Mouse (Mus musculus) stomach, embryonic 14.5 days (tissue): Measurements from ENCODE around the gene AC134908.4. TPM values are rescaled to one million over a fixed set of nuclear protein-coding genes. Genes with fewer than 3 reads are reported as not detected.
"Not testable (repeated sequence)": the region's sequence is repeated elsewhere in the genome, so short reads cannot be mapped to it uniquely, and the experiment has no call there.

Experiments
- ATAC-seq: fragments of 200-750 bp; cut with Nextera tagmentation; 2 replicates; pipeline ENCODE4 v1.8.0; 2017; ENCODE audit warnings: low read depth, moderate TSS enrichment; ENCODE audit not compliant: insufficient number of reproducible peaks, insufficient read depth, low FRiP score
- H3K27ac ChIP-seq: fragments of 300-500 bp; sonication (generic); 2 replicates; pipeline ENCODE4 v1.5.1; 2014; ENCODE audit warnings: mild to moderate bottlenecking, low read length, moderate library complexity, mixed read lengths
- H3K27me3 ChIP-seq: fragments of 300-500 bp; sonication (generic); 2 replicates; pipeline ENCODE4 v1.6.1; 2014; ENCODE audit warnings: low read length, control low read depth, mixed read lengths; ENCODE audit not compliant: control insufficient read depth, insufficient read depth
- H3K36me3 ChIP-seq: fragments of 300-500 bp; sonication (generic); 2 replicates; pipeline ENCODE4 v1.6.1; 2014; ENCODE audit warnings: mild to moderate bottlenecking, control low read depth, low read length, moderate library complexity, mixed read lengths; ENCODE audit not compliant: control insufficient read depth, insufficient read depth
- H3K4me1 ChIP-seq: fragments of 300-500 bp; sonication (generic); 2 replicates; pipeline ENCODE4 v1.6.1; 2014; ENCODE audit warnings: low read length, control low read depth, mixed read lengths; ENCODE audit not compliant: control insufficient read depth, insufficient read depth
- H3K4me2 ChIP-seq: fragments of 300-500 bp; sonication (generic); replicated peaks from 2 replicates; pipeline ENCODE4 v1.6.1; 2014; ENCODE audit warnings: low read depth, low read length, control low read depth
- H3K4me3 ChIP-seq: fragments of 300-500 bp; sonication (generic); 2 replicates; pipeline ENCODE4 v1.5.1; 2014; ENCODE audit warnings: low read depth, low read length, control low read depth
- H3K9ac ChIP-seq: fragments of 300-500 bp; sonication (generic); replicated peaks from 2 replicates; pipeline ENCODE4 v1.6.1; 2014; ENCODE audit warnings: low read depth, mild to moderate bottlenecking, control low read depth, low read length, moderate library complexity, mixed read lengths
- H3K9me3 ChIP-seq: fragments of 300-500 bp; sonication (generic); 2 replicates; pipeline ENCODE4 v1.6.1; 2016; ENCODE audit warnings: low read depth, low read length, control low read depth; ENCODE audit not compliant: control insufficient read depth
- WGBS: fragments of 180-500 bp; shearing (Covaris S2); extraction: QIAGEN DNeasy Blood & Tissue Kit; methylation state at CpG from one replicate; pipeline ENCODE4 v1.1.7; 2014; 5-methylcytosine and 5-hydroxymethylcytosine counted together
- microRNA-seq: library from miRNA; unstranded; fragments of <30 nt; microRNA quantifications from one replicate; pipeline ENCODE4, GENCODE M21; 2016
- polyA plus RNA-seq: library from polyadenylated mRNA; unstranded; fragments of >200 nt; fragmentation: Nextera tagmentation; extraction: Ambion mirVana; gene quantifications from 2 replicates; pipeline ENCODE4 v1.2.1, GENCODE M21; 2014

The AC134908.4 gene
- polyA plus RNA-seq, 1 experiment from 2014 or later: not detected

DNA sequence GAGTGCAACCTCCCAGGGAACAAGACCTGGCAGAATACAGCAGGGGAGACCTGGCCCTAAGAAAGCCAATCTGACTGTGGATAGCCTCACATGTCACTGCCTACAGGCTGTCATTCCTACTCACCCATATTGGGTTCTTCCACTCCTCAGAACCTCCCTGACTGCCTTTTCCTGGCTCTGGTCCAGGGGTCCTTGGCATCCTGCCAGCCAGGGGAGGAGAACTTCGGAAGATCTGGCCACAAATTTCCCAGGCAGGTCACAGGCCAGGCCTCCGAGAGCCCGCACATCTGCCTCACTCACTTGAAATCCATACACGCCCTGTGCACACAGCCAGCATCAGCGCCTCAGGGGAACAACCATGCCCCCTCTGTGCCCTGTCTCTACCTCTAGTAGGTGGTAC is 44.0 kb downstream of the AC134908.4 start:
- H3K4me1 ChIP-seq: peaks cover 18% of the 10 kb centered on the region
- H3K9ac ChIP-seq: no peak overlapping the region
- 21% methylated on average over 5 of the region's 5 CpGs for WGBS
- ATAC-seq: no peak
- H3K9me3 ChIP-seq: no peaks in the 10 kb centered on the region
- H3K27me3 ChIP-seq: no peaks in the 10 kb centered on the region
- H3K36me3 ChIP-seq: no peaks in the 10 kb centered on the region
- no peak overlapping the region for H3K4me2 ChIP-seq
- no peak overlapping the region for H3K4me3 ChIP-seq
- no peak overlapping the region for H3K27ac ChIP-seq

DNA sequence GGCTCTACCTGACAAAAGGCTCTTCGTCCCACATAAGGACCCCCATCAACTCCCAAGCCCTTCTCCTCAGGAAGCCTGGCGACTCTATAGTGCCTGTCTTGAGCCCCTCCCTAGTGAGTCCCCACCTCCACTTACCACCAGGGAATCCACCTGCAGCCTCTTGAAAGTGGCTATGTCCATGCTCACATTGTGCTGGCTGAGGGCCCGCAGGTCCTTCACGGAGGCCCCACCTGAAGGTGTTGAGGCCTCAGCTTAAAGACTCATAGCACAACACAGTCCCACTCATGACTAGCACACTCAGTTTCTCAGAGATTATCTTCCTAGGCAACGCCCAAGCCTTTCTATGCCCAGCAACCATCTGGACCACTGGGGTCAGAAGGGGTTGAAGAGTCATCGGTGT is 46.1 kb downstream of the AC134908.4 start:
- H3K36me3 ChIP-seq: no peaks in the 10 kb centered on the region
- H3K27ac ChIP-seq: no peak overlapping the region
- H3K4me2 ChIP-seq: no peak overlapping the region
- peaks cover 5% of the 10 kb centered on the region for H3K4me1 ChIP-seq
- 89% methylated on average over 6 of the region's 6 CpGs for WGBS
- H3K9me3 ChIP-seq: no peaks in the 10 kb centered on the region
- no peaks in the 10 kb centered on the region for H3K27me3 ChIP-seq
- no peak overlapping the region for H3K4me3 ChIP-seq
- no peak for ATAC-seq
- H3K9ac ChIP-seq: no peak overlapping the region

DNA sequence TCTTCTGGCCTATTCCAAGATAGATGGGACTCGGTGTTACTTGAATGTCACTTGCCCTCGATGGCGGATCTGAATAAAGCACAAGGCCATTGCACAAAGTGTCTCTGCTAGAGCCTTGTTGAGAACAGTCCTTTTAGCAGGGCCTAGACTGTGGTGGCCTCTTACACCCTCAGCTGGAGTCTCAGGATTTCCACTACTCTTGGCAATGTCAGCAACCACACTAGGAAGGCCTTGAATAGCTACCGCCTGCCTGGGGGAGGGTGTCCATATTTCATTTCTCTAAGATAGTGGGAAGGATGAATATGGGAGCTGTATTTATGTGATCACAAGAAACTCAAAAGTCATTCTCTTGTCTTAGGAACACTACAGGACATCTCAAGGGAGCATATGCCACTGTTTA is 47.2 kb downstream of the AC134908.4 start:
- 92% methylated on average over 4 of the region's 4 CpGs for WGBS
- no peaks in the 10 kb centered on the region for H3K9me3 ChIP-seq
- H3K4me2 ChIP-seq: no peak overlapping the region
- no peaks in the 10 kb centered on the region for H3K36me3 ChIP-seq
- ATAC-seq: no peak
- no peak overlapping the region for H3K9ac ChIP-seq
- no peak overlapping the region for H3K4me3 ChIP-seq
- no peak overlapping the region for H3K27ac ChIP-seq
- peaks cover 5% of the 10 kb centered on the region for H3K4me1 ChIP-seq
- H3K27me3 ChIP-seq: no peaks in the 10 kb centered on the region

DNA sequence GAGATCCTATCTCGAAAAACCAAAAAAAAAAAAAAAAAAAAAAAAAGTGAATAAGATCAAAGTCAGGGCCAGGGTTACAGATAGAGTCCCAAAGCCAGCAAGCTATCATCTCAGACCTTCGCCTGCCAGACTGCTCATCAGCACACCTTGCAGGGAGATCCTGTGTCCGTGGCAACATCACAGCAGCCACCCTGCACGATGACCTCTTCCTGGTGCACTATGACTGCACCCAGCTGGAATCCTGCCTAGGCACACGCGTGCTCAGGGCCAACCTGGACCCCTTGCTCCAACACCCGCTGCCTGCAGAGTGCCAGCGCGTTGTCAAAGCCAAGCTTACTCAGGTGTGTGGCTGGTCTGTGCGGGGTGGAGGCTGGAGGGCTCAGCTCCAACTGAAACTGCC is 51.1 kb downstream of the AC134908.4 start:
- Histone ChIP-seq H3K4me1 (no peaks in the 10 kb centered on the region), H3K4me3 (no peak overlapping the region), H3K27ac (no peak overlapping the region), H3K9ac (no peak overlapping the region), H3K4me2 (no peak overlapping the region), H3K27me3 (no peaks in the 10 kb centered on the region), H3K9me3 (no peaks in the 10 kb centered on the region), H3K36me3 (no peaks in the 10 kb centered on the region)
- no peak for ATAC-seq
- WGBS: 79% methylated on average over 10 of the region's 10 CpGs

DNA sequence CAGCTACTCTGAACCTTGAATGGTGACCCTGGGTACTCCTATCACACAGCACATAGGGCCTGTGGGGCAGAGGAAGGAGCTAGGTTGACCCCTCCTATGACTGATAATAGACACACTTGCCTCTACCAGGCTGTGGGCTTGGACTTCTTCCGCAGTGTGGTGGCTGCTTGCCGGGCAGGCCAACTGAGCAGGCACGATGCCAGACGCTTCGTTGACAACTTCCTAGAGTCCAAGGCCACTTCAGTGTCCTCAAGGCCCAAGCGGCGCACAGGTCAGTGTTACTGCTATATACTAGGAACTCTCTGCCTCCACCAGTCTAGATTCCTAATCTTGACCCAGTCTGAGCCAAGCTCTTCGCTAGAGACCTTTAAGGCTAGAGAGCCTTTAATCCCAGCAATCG is 51.6 kb downstream of the AC134908.4 start:
- no peak overlapping the region for H3K4me2 ChIP-seq
- no peak overlapping the region for H3K27ac ChIP-seq
- H3K4me1 ChIP-seq: no peaks in the 10 kb centered on the region
- H3K9me3 ChIP-seq: no peaks in the 10 kb centered on the region
- no peak overlapping the region for H3K9ac ChIP-seq
- H3K36me3 ChIP-seq: no peaks in the 10 kb centered on the region
- no peaks in the 10 kb centered on the region for H3K27me3 ChIP-seq
- WGBS: 90% methylated on average over 9 of the region's 9 CpGs
- no peak overlapping the region for H3K4me3 ChIP-seq
- ATAC-seq: no peak

DNA sequence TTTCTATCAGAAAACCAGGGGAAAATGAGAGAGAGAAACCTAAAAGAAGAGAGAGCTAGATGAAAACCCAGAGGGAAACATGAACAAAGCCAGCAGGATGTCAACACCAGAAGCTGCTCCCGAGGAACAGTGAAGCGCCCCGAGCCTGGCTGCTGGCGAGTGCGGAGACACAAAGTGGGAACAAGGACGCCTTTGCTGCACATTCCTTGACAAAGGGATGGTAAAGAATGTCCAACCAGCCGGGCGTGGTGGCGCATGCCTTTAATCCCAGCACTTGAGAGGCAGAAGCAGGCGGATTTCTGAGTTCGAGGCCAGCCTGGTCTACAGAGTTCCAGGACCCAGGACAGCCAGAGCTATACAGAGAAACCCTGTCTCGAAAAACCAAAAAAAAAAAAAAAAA is 54.0 kb downstream of the AC134908.4 start:
- H3K4me3 ChIP-seq, H3K4me1 ChIP-seq, H3K4me2 ChIP-seq, H3K27me3 ChIP-seq, H3K9me3 ChIP-seq, ATAC-seq, H3K36me3 ChIP-seq, H3K9ac ChIP-seq, H3K27ac ChIP-seq: not testable (repeated sequence)
- WGBS: 70% methylated on average over 12 of the region's 12 CpGs

Small RNA genes within 50 kb of the gene (microRNA-seq; reads per million reads assigned to microRNA genes)
- gene Gm25083 (not detected), gene Mir3082 (not detected), gene Mir6966 (not detected)

Other genes with a start within 250 kb of the AC134908.4 start
- 7.1 and 8.0 TPM in 2 replicates for gene Sox8, start 225.0 kb downstream of the AC134908.4 start, polyA plus RNA-seq
- 29.0 and 30.1 TPM in 2 replicates for gene Lmf1, start 216.6 kb downstream of the AC134908.4 start, polyA plus RNA-seq
- gene Gng13, start 78.5 kb downstream of the AC134908.4 start, polyA plus RNA-seq: 1.7 and 3.7 TPM in 2 replicates
- gene Chtf18, start 68.2 kb downstream of the AC134908.4 start, polyA plus RNA-seq: 17.3 and 18.6 TPM in 2 replicates
- 22.1 and 25.0 TPM in 2 replicates for gene Rpusd1, start 68.0 kb downstream of the AC134908.4 start, polyA plus RNA-seq
- gene Mslnl, start 59.6 kb downstream of the AC134908.4 start, polyA plus RNA-seq: not detected in 2 replicates
- 29.5 and 36.0 TPM in 2 replicates for gene Msln, start 41.3 kb downstream of the AC134908.4 start, polyA plus RNA-seq
- 26.0 and 29.0 TPM in 2 replicates for gene Narfl, start 21.9 kb downstream of the AC134908.4 start, polyA plus RNA-seq
- 76.8 and 76.9 TPM in 2 replicates for gene Haghl, start 10.0 kb downstream of the AC134908.4 start, polyA plus RNA-seq
- 0.30 TPM in 1 of 2 replicates, not detected in the other for gene Ccdc78, start 9.1 kb downstream of the AC134908.4 start, polyA plus RNA-seq
- gene Fam173a, start 2.8 kb downstream of the AC134908.4 start, polyA plus RNA-seq: 109 and 110 TPM in 2 replicates
- gene Metrn, start 1.5 kb upstream of the AC134908.4 start, polyA plus RNA-seq: 6.9 and 8.7 TPM in 2 replicates
- 4.5 and 4.6 TPM in 2 replicates for gene Fbxl16, start 13.4 kb upstream of the AC134908.4 start, polyA plus RNA-seq
- 25.3 and 28.3 TPM in 2 replicates for gene Wdr24, start 28.0 kb upstream of the AC134908.4 start, polyA plus RNA-seq
- gene Jmjd8, start 33.2 kb upstream of the AC134908.4 start, polyA plus RNA-seq: 41.9 and 44.4 TPM in 2 replicates
- gene Stub1, start 37.7 kb upstream of the AC134908.4 start, polyA plus RNA-seq: 321 and 347 TPM in 2 replicates
- gene Rhbdl1, start 41.6 kb upstream of the AC134908.4 start, polyA plus RNA-seq: 2.7 and 3.2 TPM in 2 replicates
- 1.4 and 2.1 TPM in 2 replicates for gene Gm20683, start 46.1 kb upstream of the AC134908.4 start, polyA plus RNA-seq
- 11.2 and 13.6 TPM in 2 replicates for gene Rhot2, start 49.2 kb upstream of the AC134908.4 start, polyA plus RNA-seq
- 20.1 and 22.5 TPM in 2 replicates for gene Wdr90, start 65.8 kb upstream of the AC134908.4 start, polyA plus RNA-seq
- gene Mcrip2, start 73.1 kb upstream of the AC134908.4 start, polyA plus RNA-seq: 23.2 and 23.3 TPM in 2 replicates
- gene Mettl26, start 79.4 kb upstream of the AC134908.4 start, polyA plus RNA-seq: 66.9 and 67.5 TPM in 2 replicates
- 0.52 and 0.65 TPM in 2 replicates for gene Wfikkn1, start 85.2 kb upstream of the AC134908.4 start, polyA plus RNA-seq
- gene Rab40c, start 124.1 kb upstream of the AC134908.4 start, polyA plus RNA-seq: 17.0 and 17.2 TPM in 2 replicates
- gene Pigq, start 149.3 kb upstream of the AC134908.4 start, polyA plus RNA-seq: 59.4 and 59.7 TPM in 2 replicates
- gene Nhlrc4, start 149.3 kb upstream of the AC134908.4 start, polyA plus RNA-seq: 0.72 TPM in 1 of 2 replicates, not detected in the other
- gene A930017K11Rik, start 156.9 kb upstream of the AC134908.4 start, polyA plus RNA-seq: 0.32 and 0.41 TPM in 2 replicates
- 23.9 and 27.1 TPM in 2 replicates for gene Capn15, start 190.1 kb upstream of the AC134908.4 start, polyA plus RNA-seq